Mouse (Mus musculus) kidney, embryonic 14.5 days (tissue): ENCODE results near the gene Hectd4. TPM values are rescaled to one million over a fixed set of nuclear protein-coding genes. Genes with fewer than 3 reads are reported as not detected.

Experiments used
- ATAC-seq: fragments of 200-750 bp; cut with Nextera tagmentation; 2 replicates; pipeline ENCODE4 v1.8.0; 2017; ENCODE audit warnings: moderate number of reproducible peaks, mild to moderate bottlenecking, moderate TSS enrichment, moderate library complexity; ENCODE audit not compliant: low FRiP score, low TSS enrichment
- H3K27ac ChIP-seq: fragments of 300-500 bp; sonication (generic); 2 replicates; pipeline ENCODE4 v1.5.1; 2014; ENCODE audit warnings: low read depth, mild to moderate bottlenecking, low read length, moderate library complexity, mixed read lengths
- H3K27me3 ChIP-seq: fragments of 300-500 bp; sonication (generic); 2 replicates; pipeline ENCODE4 v1.6.1; 2014; ENCODE audit warnings: mild to moderate bottlenecking, low read length; ENCODE audit not compliant: control insufficient read depth, insufficient read depth
- H3K36me3 ChIP-seq: fragments of 300-500 bp; sonication (generic); 2 replicates; pipeline ENCODE4 v1.6.1; 2014; ENCODE audit warnings: low read length, mixed read lengths; ENCODE audit not compliant: control insufficient read depth, insufficient read depth
- H3K4me1 ChIP-seq: fragments of 300-500 bp; sonication (generic); 2 replicates; pipeline ENCODE4 v1.6.1; 2014; ENCODE audit warnings: low read length, mixed read lengths; ENCODE audit not compliant: control insufficient read depth, insufficient read depth
- H3K4me2 ChIP-seq: fragments of 300-500 bp; sonication (generic); replicated peaks from 2 replicates; pipeline ENCODE4 v1.6.1; 2014; ENCODE audit warnings: low read depth, mild to moderate bottlenecking, low read length
- H3K4me3 ChIP-seq: fragments of 300-500 bp; sonication (generic); 2 replicates; pipeline ENCODE4 v1.5.1; 2014; ENCODE audit warnings: mild to moderate bottlenecking, low read length
- H3K9ac ChIP-seq: fragments of 300-500 bp; sonication (generic); 2 replicates; pipeline ENCODE4 v1.6.1; 2014; ENCODE audit warnings: low read depth, mild to moderate bottlenecking, low read length, moderate library complexity
- H3K9me3 ChIP-seq: fragments of 300-500 bp; sonication (generic); 2 replicates; pipeline ENCODE4 v1.6.1; 2016; ENCODE audit warnings: low read length; ENCODE audit not compliant: control insufficient read depth
- WGBS: fragments of 180-500 bp; shearing (Covaris S2); extraction: QIAGEN DNeasy Blood & Tissue Kit; methylation state at CpG from one replicate; pipeline ENCODE4 v1.1.7; 2014; 5-methylcytosine and 5-hydroxymethylcytosine counted together
- polyA plus RNA-seq: library from polyadenylated mRNA; unstranded; fragments of >200 nt; fragmentation: Nextera tagmentation; extraction: Ambion mirVana; gene quantifications from 2 replicates; pipeline ENCODE4 v1.2.1, GENCODE M21; 2014

Hectd4 gene
- polyA plus RNA-seq, 1 experiment from 2014 or later, result 8.0 TPM

GRCm38 (mm10) chr5:121271046-121271445 is 51.0 kb downstream of the Hectd4 start:
- Histone ChIP-seq H3K27me3 (no peaks in the 10 kb centered on the region), H3K27ac (no peak overlapping the region), H3K9me3 (no peaks in the 10 kb centered on the region), H3K4me1 (no peaks in the 10 kb centered on the region), H3K4me3 (no peak overlapping the region), H3K4me2 (no peak overlapping the region), H3K9ac (no peak overlapping the region), H3K36me3 (peaks cover 24% of the 10 kb centered on the region)
- ATAC-seq, result no peak
- WGBS, result 88% methylated on average over 7 of the region's 7 CpGs

- no peak overlapping the region for H3K9ac ChIP-seq
- H3K27ac ChIP-seq, result no peak overlapping the region
- H3K4me1 ChIP-seq, result no peaks in the 10 kb centered on the region
- WGBS, result 83% methylated on average over 1 of the region's 1 CpGs
- peaks cover 23% of the 10 kb centered on the region; the same call in 1 of the 2 replicates for H3K36me3 ChIP-seq
- H3K9me3 ChIP-seq, result no peaks in the 10 kb centered on the region
- no peak for ATAC-seq
- no peak overlapping the region for H3K4me2 ChIP-seq
- H3K4me3 ChIP-seq, result no peak overlapping the region
- H3K27me3 ChIP-seq, result no peaks in the 10 kb centered on the region
Measured at GRCm38 (mm10) chr5:121276808-121277207, 56.8 kb downstream of the Hectd4 start.

GRCm38 (mm10) chr5:121280456-121280855 is 60.4 kb downstream of the Hectd4 start:
- peaks cover 23% of the 10 kb centered on the region; the same call in 1 of the 2 replicates for H3K36me3 ChIP-seq
- no peak for ATAC-seq
- H3K4me1 ChIP-seq, result 0 out of 2 replicates have a peak, but pooled peaks cover 7% of the 10 kb centered on the region
- WGBS, result 77% methylated on average over 4 of the region's 4 CpGs
- no peak overlapping the region for H3K9ac ChIP-seq
- H3K4me3 ChIP-seq, result no peak overlapping the region
- no peak overlapping the region for H3K4me2 ChIP-seq
- no peaks in the 10 kb centered on the region for H3K27me3 ChIP-seq
- H3K9me3 ChIP-seq, result no peaks in the 10 kb centered on the region
- no peak overlapping the region for H3K27ac ChIP-seq

- ATAC-seq, result no peak
- Histone ChIP-seq H3K4me1 (0 out of 2 replicates have a peak, but pooled peaks cover 7% of the 10 kb centered on the region), H3K27me3 (no peaks in the 10 kb centered on the region), H3K27ac (no peak overlapping the region), H3K9me3 (no peaks in the 10 kb centered on the region), H3K36me3 (peaks cover 29% of the 10 kb centered on the region; the same call in 1 of the 2 replicates), H3K9ac (no peak overlapping the region), H3K4me2 (no peak overlapping the region), H3K4me3 (no peak overlapping the region)
- WGBS, result 76% methylated on average over 9 of the region's 9 CpGs
Measured at GRCm38 (mm10) chr5:121283051-121283450, 63.0 kb downstream of the Hectd4 start.

GRCm38 (mm10) chr5:121284816-121285215 is 64.8 kb downstream of the Hectd4 start:
- Histone ChIP-seq H3K4me2 (no peak overlapping the region), H3K36me3 (peaks cover 32% of the 10 kb centered on the region; the same call in 1 of the 2 replicates), H3K9me3 (no peaks in the 10 kb centered on the region), H3K9ac (no peak overlapping the region), H3K4me1 (0 out of 2 replicates have a peak, but pooled peaks cover 7% of the 10 kb centered on the region), H3K4me3 (no peak overlapping the region), H3K27ac (no peak overlapping the region), H3K27me3 (no peaks in the 10 kb centered on the region)
- whole genome bisulfite sequencing, result 59% methylated on average over 5 of the region's 5 CpGs
- ATAC-seq, result 0 out of 2 replicates have a peak, but pooled peaks have one; percentile 12

GRCm38 (mm10) chr5:121287213-121287612 is 67.2 kb downstream of the Hectd4 start:
- Histone ChIP-seq H3K4me3 (no peak overlapping the region), H3K36me3 (peaks cover 28% of the 10 kb centered on the region), H3K27me3 (no peaks in the 10 kb centered on the region), H3K27ac (no peak overlapping the region), H3K4me2 (no peak overlapping the region), H3K9me3 (no peaks in the 10 kb centered on the region), H3K4me1 (0 out of 2 replicates have a peak, but pooled peaks cover 7% of the 10 kb centered on the region), H3K9ac (no peak overlapping the region)
- WGBS, result 92% methylated on average over 2 of the region's 2 CpGs
- no peak for ATAC-seq

- Histone ChIP-seq H3K36me3 (peaks cover 39% of the 10 kb centered on the region), H3K27me3 (no peaks in the 10 kb centered on the region)
- 88% methylated on average over 3 of the region's 3 CpGs for WGBS
Measured at GRCm38 (mm10) chr5:121290289-121290688, 70.3 kb downstream of the Hectd4 start.

GRCm38 (mm10) chr5:121292309-121293165 is 72.5 kb downstream of the Hectd4 start:
- Histone ChIP-seq H3K4me1 (no peaks in the 10 kb centered on the region), H3K4me2 (no peak overlapping the region), H3K27me3 (no peaks in the 10 kb centered on the region), H3K36me3 (peaks cover 46% of the 10 kb centered on the region), H3K27ac (no peak overlapping the region), H3K9me3 (no peaks in the 10 kb centered on the region), H3K4me3 (no peak overlapping the region), H3K9ac (no peak overlapping the region)
- ATAC-seq, result no peak
- WGBS, result 81% methylated on average over 16 of the region's 16 CpGs

More at GRCm38 (mm10) chr5:121290289-121290688, 70.3 kb downstream of the Hectd4 start:
- 0 out of 2 replicates have a peak, but pooled peaks cover 1% of the 10 kb centered on the region for H3K4me1 ChIP-seq
- H3K27ac ChIP-seq, result no peak overlapping the region
- ATAC-seq, result no peak
- no peaks in the 10 kb centered on the region for H3K9me3 ChIP-seq
- H3K4me3 ChIP-seq, result no peak overlapping the region
- H3K4me2 ChIP-seq, result no peak overlapping the region
- H3K9ac ChIP-seq, result no peak overlapping the region

GRCm38 (mm10) chr5:121305009-121305408 is 85.0 kb downstream of the Hectd4 start:
- 85% methylated on average over 7 of the region's 7 CpGs for WGBS
- H3K36me3 ChIP-seq, result peaks cover 81% of the 10 kb centered on the region
- no peaks in the 10 kb centered on the region for H3K4me1 ChIP-seq
- H3K9me3 ChIP-seq, result no peaks in the 10 kb centered on the region
- H3K9ac ChIP-seq, result no peak overlapping the region
- H3K27ac ChIP-seq, result no peak overlapping the region
- no peaks in the 10 kb centered on the region for H3K27me3 ChIP-seq
- ATAC-seq, result no peak
- H3K4me2 ChIP-seq, result no peak overlapping the region
- H3K4me3 ChIP-seq, result no peak overlapping the region
